Mouse (Mus musculus) stomach, embryonic 16.5 days (tissue): Measurements from ENCODE around the gene Pacsin2. TPM values are rescaled to one million over a fixed set of nuclear protein-coding genes. Genes with fewer than 3 reads are reported as not detected.

ENCODE experiments used
- ATAC-seq: fragments of 200-750 bp; cut with Nextera tagmentation; 2 replicates; pipeline ENCODE4 v1.8.0; 2017; ENCODE audit warnings: moderate number of reproducible peaks, moderate TSS enrichment; ENCODE audit not compliant: insufficient read depth, low FRiP score
- H3K27ac ChIP-seq: fragments of 300-500 bp; sonication (generic); 2 replicates; pipeline ENCODE4 v1.5.1; 2014; ENCODE audit warnings: low read length
- H3K27me3 ChIP-seq: fragments of 300-500 bp; sonication (generic); 2 replicates; pipeline ENCODE4 v1.6.1; 2014; ENCODE audit warnings: low read length, control low read depth, mixed read lengths; ENCODE audit not compliant: control insufficient read depth, insufficient read depth
- H3K36me3 ChIP-seq: fragments of 300-500 bp; sonication (generic); 2 replicates; pipeline ENCODE4 v1.6.1; 2014; ENCODE audit warnings: low read length; ENCODE audit not compliant: control insufficient read depth, insufficient read depth
- H3K4me1 ChIP-seq: fragments of 300-500 bp; sonication (generic); 2 replicates; pipeline ENCODE4 v1.6.1; 2014; ENCODE audit warnings: low read length, control low read depth, mixed read lengths; ENCODE audit not compliant: control insufficient read depth, insufficient read depth
- H3K4me2 ChIP-seq: fragments of 300-500 bp; sonication (generic); 2 replicates; pipeline ENCODE4 v1.6.1; 2014; ENCODE audit warnings: low read depth, low read length, mixed read lengths
- H3K4me3 ChIP-seq: fragments of 300-500 bp; sonication (generic); replicated peaks from 2 replicates; pipeline ENCODE4 v1.5.1; 2014; ENCODE audit warnings: mild to moderate bottlenecking, low read length
- H3K9ac ChIP-seq: fragments of 300-500 bp; sonication (generic); 2 replicates; pipeline ENCODE4 v1.6.1; 2014; ENCODE audit warnings: low read length
- H3K9me3 ChIP-seq: fragments of 300-500 bp; sonication (generic); replicated peaks from 2 replicates; pipeline ENCODE4 v1.6.1; 2016; ENCODE audit warnings: low read length, control low read depth; ENCODE audit not compliant: control insufficient read depth
- WGBS: fragments of 180-500 bp; shearing (Covaris S2); extraction: QIAGEN DNeasy Blood & Tissue Kit; methylation state at CpG from one replicate; pipeline ENCODE4 v1.1.7; 2014; 5-methylcytosine and 5-hydroxymethylcytosine counted together
- polyA plus RNA-seq: library from polyadenylated mRNA; unstranded; fragments of >200 nt; fragmentation: Nextera tagmentation; extraction: Ambion mirVana; gene quantifications from 2 replicates; pipeline ENCODE4 v1.2.1, GENCODE M21; 2015

Gene Pacsin2
- polyA plus RNA-seq, 1 experiment from 2014 or later, result 64.5 TPM

DNA sequence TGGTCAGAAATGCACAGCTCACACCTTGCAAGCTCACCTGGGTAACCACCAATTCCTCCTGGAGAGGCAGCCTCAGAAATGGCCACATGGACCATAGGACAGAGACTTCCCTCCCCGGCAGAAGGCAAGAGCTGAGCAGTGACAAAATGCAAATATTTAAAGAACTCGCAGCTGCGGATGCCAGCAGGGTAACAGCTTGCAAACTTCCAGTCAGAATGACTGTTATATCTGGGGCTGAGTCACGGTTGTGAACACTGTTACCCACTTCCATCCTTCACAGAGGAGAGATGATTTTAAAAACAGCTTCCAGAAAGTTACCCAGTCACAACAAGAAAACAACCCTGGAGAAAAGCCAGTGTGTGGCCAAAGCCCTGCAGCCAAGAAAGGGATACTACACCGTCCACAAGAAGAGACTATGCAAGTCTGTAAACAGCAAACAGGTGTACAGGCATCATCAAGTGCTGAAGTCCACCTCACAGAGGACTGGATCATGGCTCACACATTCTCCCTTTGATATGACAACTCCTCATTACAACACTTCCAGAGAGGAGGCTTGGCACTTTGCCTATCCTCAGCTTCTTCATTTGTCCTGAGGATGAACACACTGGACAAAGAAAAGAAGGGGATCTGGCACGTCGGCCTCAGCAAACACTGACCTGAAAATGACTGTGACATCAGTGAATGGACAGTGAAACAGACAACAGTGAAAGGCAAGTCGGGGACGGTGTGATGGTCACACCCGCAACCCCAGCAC is 16.4 kb downstream of the Pacsin2 start:
- ATAC-seq, result no peak; the same call in 1 of the 2 replicates
- 33% methylated on average over 10 of the region's 10 CpGs for WGBS
- peak overlapping the region; percentile 43; the same call in 1 of the 2 replicates for H3K27ac ChIP-seq
- H3K9me3 ChIP-seq, result no peaks in the 10 kb centered on the region
- peaks cover 65% of the 10 kb centered on the region for H3K4me1 ChIP-seq
- H3K27me3 ChIP-seq, result no peaks in the 10 kb centered on the region
- H3K9ac ChIP-seq, result no peak overlapping the region
- H3K4me3 ChIP-seq, result no peak overlapping the region
- H3K36me3 ChIP-seq, result no peaks in the 10 kb centered on the region
- H3K4me2 ChIP-seq, result no peak overlapping the region

DNA sequence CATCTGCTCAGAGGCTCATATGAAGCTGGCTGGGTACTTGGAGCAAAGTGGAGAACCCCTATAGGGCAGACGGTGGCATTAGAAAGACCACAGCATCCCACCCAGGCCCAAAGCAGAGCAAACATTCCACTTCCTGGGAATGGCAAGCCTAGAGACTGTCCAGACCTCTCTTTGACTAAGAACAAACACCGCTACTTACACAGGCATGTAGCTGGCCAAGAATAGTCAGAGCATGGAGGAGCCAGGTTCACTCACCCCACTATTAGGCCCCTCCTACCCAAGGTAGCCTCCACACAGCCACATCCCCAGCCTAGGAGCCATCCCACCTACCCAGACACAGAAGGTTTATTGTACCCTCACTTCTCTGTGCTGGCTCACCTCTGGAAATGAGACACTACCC is 18.5 kb downstream of the Pacsin2 start:
- H3K27ac ChIP-seq, result peak overlapping the region; percentile 47
- no peaks in the 10 kb centered on the region for H3K9me3 ChIP-seq
- H3K4me3 ChIP-seq, result no peak overlapping the region
- 60% methylated on average over 2 of the region's 2 CpGs for WGBS
- no peak overlapping the region; the same call in 1 of the 2 replicates for H3K4me2 ChIP-seq
- no peaks in the 10 kb centered on the region for H3K36me3 ChIP-seq
- H3K9ac ChIP-seq, result no peak overlapping the region
- H3K4me1 ChIP-seq, result peaks cover 48% of the 10 kb centered on the region
- no peaks in the 10 kb centered on the region for H3K27me3 ChIP-seq
- peak; percentile 65; the same call in 1 of the 2 replicates for ATAC-seq

DNA sequence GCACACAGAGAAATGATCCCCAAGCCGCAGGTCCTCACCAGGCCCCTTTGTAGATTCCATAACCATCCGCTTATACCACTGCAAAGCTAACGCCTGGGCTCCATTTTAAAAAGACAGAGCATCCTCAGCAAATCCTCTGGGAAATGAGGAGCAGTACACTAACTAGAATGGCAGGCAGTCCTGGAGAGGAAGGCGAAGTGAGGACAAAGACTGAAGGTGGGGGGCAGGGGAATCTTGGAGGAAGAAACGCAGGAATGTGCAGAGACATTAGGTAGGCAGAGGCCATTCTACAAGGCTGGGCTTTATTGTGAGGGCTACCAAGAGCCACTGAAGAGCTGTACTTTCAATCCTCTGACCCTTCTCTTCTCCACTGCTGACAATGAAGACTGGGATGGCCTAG is 19.0 kb downstream of the Pacsin2 start:
- 72% methylated on average over 5 of the region's 5 CpGs for WGBS
- Histone ChIP-seq H3K27ac (peak overlapping the region; percentile 47; the same call in 1 of the 2 replicates), H3K4me1 (peaks cover 48% of the 10 kb centered on the region)

DNA sequence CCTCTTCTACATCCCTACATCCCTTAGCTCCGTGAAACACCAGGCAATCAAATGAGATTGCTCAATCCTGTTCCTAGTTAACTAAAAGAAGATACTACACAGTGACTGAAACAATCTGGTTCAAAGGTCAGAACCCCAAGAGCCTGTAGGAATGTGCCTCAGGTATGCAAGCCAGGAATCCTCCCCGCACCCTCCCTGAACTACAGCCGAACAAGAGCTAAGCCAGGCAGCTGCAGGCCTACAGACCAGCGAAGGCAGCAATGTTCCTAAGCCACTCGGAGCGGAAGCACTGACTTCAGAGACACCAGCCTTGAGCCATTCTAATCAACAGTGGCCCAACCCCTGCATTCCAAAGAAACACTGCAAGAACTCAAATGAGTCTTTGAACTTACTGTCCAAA is 20.0 kb downstream of the Pacsin2 start:
- Histone ChIP-seq H3K27ac (no peak overlapping the region), H3K9ac (no peak overlapping the region), H3K36me3 (no peaks in the 10 kb centered on the region), H3K4me2 (no peak overlapping the region), H3K27me3 (no peaks in the 10 kb centered on the region), H3K4me3 (no peak overlapping the region), H3K4me1 (peaks cover 48% of the 10 kb centered on the region), H3K9me3 (no peaks in the 10 kb centered on the region)
- ATAC-seq, result peak; percentile 26; the same call in 1 of the 2 replicates
- WGBS, result 43% methylated on average over 6 of the region's 6 CpGs

More for the DNA sequence above, 19.0 kb downstream of the Pacsin2 start:
- H3K9me3 ChIP-seq, result no peaks in the 10 kb centered on the region
- no peak overlapping the region for H3K9ac ChIP-seq
- H3K27me3 ChIP-seq, result no peaks in the 10 kb centered on the region
- no peak for ATAC-seq
- H3K4me2 ChIP-seq, result no peak overlapping the region
- H3K36me3 ChIP-seq, result no peaks in the 10 kb centered on the region
- no peak overlapping the region for H3K4me3 ChIP-seq

DNA sequence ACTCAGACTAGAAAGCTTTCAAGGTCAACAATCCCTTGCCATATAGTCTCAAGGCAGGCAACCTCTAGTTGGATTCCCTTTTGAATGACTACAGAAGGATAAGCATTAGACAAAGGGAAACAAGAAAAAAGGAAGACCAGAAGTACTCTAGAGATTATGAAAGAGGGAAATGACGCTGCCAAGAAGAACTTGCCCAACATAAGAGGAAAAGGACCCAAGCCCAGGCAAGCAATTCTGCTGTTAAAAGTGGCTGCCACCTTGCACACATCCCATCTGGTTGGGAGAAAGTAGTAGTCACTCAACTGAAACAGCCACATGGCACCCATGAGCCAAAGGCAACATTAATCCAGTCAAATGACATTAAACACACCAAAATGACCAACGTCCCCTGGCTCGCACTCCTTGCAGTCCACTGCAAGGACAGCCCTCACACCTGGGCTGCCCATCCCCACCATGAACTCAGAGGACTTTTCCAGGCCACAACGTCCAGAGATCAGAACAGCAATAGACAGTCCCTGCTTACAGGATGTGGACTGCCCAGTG is 21.8 kb downstream of the Pacsin2 start:
- no peaks in the 10 kb centered on the region for H3K9me3 ChIP-seq
- no peak overlapping the region for H3K27ac ChIP-seq

DNA sequence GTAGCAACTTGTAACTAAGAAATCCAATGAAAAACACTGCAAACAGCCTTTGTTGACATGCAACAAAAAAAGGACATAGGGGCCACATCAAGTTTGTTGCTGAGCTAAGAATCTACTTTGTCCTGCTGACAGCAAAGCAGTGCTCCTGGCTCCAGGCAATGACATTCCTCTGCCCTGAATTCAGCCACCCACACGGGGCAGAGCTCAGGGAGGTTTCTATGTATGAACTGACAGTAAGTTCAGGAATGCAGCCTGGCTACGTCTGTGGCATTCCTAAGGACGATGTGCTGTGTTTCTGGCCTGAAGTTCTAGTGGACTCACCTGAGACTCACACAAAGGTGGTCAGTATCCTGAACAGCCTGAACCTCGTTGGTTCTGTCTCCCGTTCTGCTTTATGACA is 23.7 kb downstream of the Pacsin2 start:
- 55% methylated on average over 5 of the region's 5 CpGs for WGBS
- Histone ChIP-seq H3K4me1 (peaks cover 18% of the 10 kb centered on the region), H3K4me3 (no peak overlapping the region), H3K9ac (no peak overlapping the region), H3K27ac (no peak overlapping the region), H3K4me2 (no peak overlapping the region), H3K36me3 (no peaks in the 10 kb centered on the region), H3K9me3 (no peaks in the 10 kb centered on the region), H3K27me3 (no peaks in the 10 kb centered on the region)
- ATAC-seq, result no peak

More for the DNA sequence above, 21.8 kb downstream of the Pacsin2 start:
- Histone ChIP-seq H3K27me3 (no peaks in the 10 kb centered on the region), H3K4me2 (no peak overlapping the region), H3K36me3 (no peaks in the 10 kb centered on the region), H3K4me1 (peaks cover 35% of the 10 kb centered on the region), H3K4me3 (no peak overlapping the region), H3K9ac (no peak overlapping the region)
- no peak for ATAC-seq
- WGBS, result 77% methylated on average over 4 of the region's 4 CpGs

DNA sequence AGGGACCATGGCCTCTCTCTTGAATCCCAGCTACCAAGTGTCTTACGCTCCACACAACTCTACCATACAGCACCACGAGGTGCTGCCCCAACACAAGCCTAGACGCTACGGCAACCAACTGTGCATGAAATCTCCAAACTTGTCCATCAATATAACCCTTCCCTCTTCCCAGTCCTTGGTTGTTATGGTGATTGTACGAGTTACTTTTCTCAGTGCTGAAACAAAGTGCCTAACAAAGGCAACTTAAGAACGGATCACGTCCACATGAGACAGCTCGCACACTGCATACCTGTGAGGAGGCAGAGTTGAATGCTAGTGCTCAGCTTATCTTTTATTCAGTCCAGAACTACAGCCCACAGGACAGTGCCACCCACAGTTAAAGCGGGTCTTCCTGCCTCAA is 27.9 kb downstream of the Pacsin2 start:
- 85% methylated on average over 9 of the region's 9 CpGs for WGBS
- ATAC-seq, result no peak
- Histone ChIP-seq H3K9ac (no peak overlapping the region), H3K9me3 (no peaks in the 10 kb centered on the region), H3K36me3 (no peaks in the 10 kb centered on the region), H3K27ac (no peak overlapping the region), H3K4me3 (no peak overlapping the region), H3K4me1 (peaks cover 26% of the 10 kb centered on the region), H3K27me3 (no peaks in the 10 kb centered on the region), H3K4me2 (no peak overlapping the region)

DNA sequence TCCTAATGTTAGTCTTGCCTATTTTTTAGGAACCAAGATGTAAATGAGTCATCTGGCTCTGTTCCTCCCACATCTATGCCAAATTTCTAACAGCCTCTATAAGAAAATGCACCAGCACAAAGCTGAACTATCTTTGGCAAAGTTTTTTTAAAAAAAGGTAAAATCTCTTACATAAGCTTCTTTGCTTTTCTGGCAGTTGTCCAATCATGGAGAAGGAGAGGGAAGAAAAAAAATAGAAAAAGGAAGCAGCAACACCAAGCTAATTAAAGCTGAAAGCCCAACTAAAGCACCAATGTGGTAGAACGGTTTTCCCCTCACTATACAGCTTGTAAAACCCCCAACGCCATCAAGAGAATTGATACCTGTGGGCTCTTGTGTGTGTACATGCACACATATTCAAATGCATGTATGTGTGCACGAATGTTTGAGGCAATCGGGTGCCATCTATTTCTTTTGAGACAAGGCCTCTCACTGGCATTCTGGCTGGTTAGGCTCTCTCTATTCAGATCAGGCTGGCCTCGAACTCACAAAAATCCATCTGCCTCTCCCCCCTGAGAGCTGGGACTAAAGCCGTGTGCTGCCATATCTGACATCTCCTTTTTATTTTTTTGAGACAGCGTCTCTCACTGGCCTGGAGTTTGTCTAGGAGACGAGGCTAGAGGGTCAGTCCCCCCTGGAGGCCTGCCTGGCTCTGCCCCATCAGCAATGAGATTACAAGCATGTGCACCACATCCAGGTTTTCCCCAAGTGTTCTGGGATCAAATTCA is 28.9 kb downstream of the Pacsin2 start:
- no peak overlapping the region for H3K4me2 ChIP-seq
- WGBS, result 74% methylated on average over 8 of the region's 8 CpGs
- H3K9me3 ChIP-seq, result no peaks in the 10 kb centered on the region
- H3K9ac ChIP-seq, result no peak overlapping the region
- H3K4me3 ChIP-seq, result no peak overlapping the region
- H3K4me1 ChIP-seq, result peaks cover 26% of the 10 kb centered on the region
- ATAC-seq, result no peak
- H3K27me3 ChIP-seq, result no peaks in the 10 kb centered on the region
- H3K36me3 ChIP-seq, result no peaks in the 10 kb centered on the region
- no peak overlapping the region for H3K27ac ChIP-seq

DNA sequence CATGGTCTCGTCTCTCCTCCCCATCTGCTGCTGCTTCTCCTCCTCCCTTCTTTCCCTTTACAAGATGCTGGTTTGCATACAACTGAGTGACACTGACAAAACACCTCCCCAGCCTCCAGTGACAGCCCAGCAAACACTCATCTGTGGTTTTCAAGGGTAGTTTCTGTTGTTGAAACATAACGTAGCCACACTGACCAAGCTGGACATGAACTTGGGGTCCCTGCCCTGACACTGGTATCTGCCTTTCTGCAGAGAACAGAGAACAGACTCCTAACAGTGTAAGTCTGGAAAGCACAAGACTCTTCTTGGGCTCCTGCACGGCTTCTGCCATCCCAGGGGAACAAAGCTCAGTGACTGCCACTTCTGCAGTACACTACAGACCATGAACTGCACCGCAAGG is 29.7 kb downstream of the Pacsin2 start:
- 73% methylated on average over 4 of the region's 4 CpGs for WGBS
- Histone ChIP-seq H3K27ac (0 out of 2 replicates have a peak overlapping the region, but pooled peaks have one; percentile 2), H3K4me1 (peaks cover 26% of the 10 kb centered on the region), H3K27me3 (no peaks in the 10 kb centered on the region), H3K4me2 (no peak overlapping the region), H3K4me3 (no peak overlapping the region), H3K9ac (no peak overlapping the region), H3K9me3 (no peaks in the 10 kb centered on the region), H3K36me3 (no peaks in the 10 kb centered on the region)
- ATAC-seq, result no peak
